Mouse (Mus musculus): ENCODE data around the gene Nudt4. TPM values are rescaled to one million over a fixed set of nuclear protein-coding genes. Genes with fewer than 3 reads are reported as not detected.

The Nudt4 gene
- polyA plus RNA-seq, 1 experiment = 41.2 TPM

DNA sequence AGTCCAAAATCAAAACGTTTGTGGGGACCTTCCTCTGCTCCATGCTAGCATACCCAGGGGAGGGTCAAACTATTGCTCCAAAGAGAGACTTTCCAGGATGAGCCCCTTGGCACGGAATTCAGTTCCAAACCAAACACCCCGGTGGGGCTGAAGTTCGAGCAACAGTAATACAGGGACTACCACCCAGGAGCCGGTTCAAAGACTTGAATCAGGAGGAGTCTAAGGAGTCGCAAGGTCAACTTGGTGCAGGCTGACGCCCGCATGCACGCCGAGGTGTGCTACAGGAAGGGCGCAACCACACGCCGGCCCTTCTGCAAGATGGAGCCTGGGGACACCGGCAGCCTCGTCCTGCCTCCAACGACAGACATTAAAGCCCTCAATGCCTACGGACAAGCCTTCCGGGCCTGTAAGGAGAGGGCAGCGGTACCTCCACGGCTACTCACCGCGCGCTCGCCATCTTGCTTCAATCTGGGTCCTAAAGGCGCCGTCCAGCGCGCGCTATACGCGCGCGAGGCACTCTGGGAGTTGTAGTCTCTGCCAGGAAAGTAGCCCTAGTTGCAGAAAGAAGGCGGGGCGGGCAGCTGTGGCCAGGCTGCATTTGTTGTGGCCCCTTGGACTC, 62.4 kb downstream of the Nudt4 start, which contains the start of gene Mrpl42:
TSS of gene Mrpl42 (minus strand) at position 478 of the 619 bp plus-strand sequence.
- Histone ChIP-seq H3K79me3 (ENCODE audit: low read depth) (peaks cover 13% of the 10 kb centered on the region), H3K27me3 (ENCODE audit: control insufficient read depth, insufficient read depth, insufficient read length) (no peaks in the 10 kb centered on the region), H3ac (ENCODE audit: control insufficient read depth, insufficient read length, low read depth) (peak within 1 kb of the TSS; percentile 79), H3K79me2 (ENCODE audit: control insufficient read depth, insufficient read depth) (peaks cover 35% of the 10 kb centered on the region), H3K36me3 (ENCODE audit: control insufficient read depth, insufficient read depth) (peaks cover 18% of the 10 kb centered on the region), H3K4me3 (ENCODE audit: insufficient read depth, poor library complexity, severe bottlenecking) (peak within 1 kb of the TSS; percentile 88)
- TF ChIP-seq MYOD1 (IDR thresholded peaks at IDR 0.05; ENCODE audit: control insufficient read depth, insufficient read length, low read depth) (no peak), CTCF (IDR thresholded peaks at IDR 0.05; ENCODE audit: control insufficient read depth, insufficient read depth, insufficient read length) (no peak), MAX (IDR thresholded peaks at IDR 0.05) (no peak), MYOG (IDR thresholded peaks at IDR 0.05; ENCODE audit: control insufficient read depth, extremely low read depth, insufficient read length) (no peak), USF1 (IDR thresholded peaks at IDR 0.05; ENCODE audit: low read depth) (no peak), FOSL1 (IDR thresholded peaks at IDR 0.05; ENCODE audit: insufficient read depth, low read length, poor library complexity, severe bottlenecking) (no peak), CEBPB (IDR thresholded peaks at IDR 0.05; ENCODE audit: low read depth) (no peak)

DNA sequence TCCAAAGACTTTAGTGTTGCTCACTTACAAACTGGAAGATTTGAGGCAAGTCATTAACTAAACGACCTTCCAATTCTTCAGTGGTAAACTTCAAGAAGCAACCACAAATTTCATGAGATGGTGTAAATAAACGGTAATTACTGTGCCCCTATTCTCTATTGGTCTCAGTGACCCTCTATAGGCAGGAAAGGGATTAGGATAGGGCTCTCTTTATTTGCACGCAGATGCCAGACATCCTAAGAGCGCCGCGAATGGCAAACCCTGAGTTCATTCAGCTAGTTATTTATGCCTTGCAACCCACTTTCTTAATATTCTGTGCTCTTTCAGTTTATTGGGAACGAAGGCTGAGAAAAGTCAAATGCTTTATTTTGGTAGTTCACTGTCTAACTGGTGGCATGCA, 62.9 kb downstream of the Nudt4 start:
- peak overlapping the region; percentile 79 for H3ac ChIP-seq (ENCODE audit: control insufficient read depth, insufficient read length, low read depth)
- peaks cover 24% of the 10 kb centered on the region for H3K36me3 ChIP-seq (ENCODE audit: control insufficient read depth, insufficient read depth)
- H3K4me3 ChIP-seq (ENCODE audit: insufficient read depth, poor library complexity, severe bottlenecking) = peak overlapping the region; percentile 88
- H3K27me3 ChIP-seq (ENCODE audit: control insufficient read depth, insufficient read depth, insufficient read length) = no peaks in the 10 kb centered on the region
- TF ChIP-seq CTCF (IDR thresholded peaks at IDR 0.05; ENCODE audit: control insufficient read depth, insufficient read depth, insufficient read length) (no peak), MYOG (IDR thresholded peaks at IDR 0.05; ENCODE audit: control insufficient read depth, extremely low read depth, insufficient read length) (no peak), FOSL1 (IDR thresholded peaks at IDR 0.05; ENCODE audit: insufficient read depth, low read length, poor library complexity, severe bottlenecking) (no peak), USF1 (IDR thresholded peaks at IDR 0.05; ENCODE audit: low read depth) (no peak), MYOD1 (IDR thresholded peaks at IDR 0.05; ENCODE audit: control insufficient read depth, insufficient read length, low read depth) (no peak), MAX (IDR thresholded peaks at IDR 0.05) (no peak), CEBPB (IDR thresholded peaks at IDR 0.05; ENCODE audit: low read depth) (no peak)
- peaks cover 36% of the 10 kb centered on the region for H3K79me2 ChIP-seq (ENCODE audit: control insufficient read depth, insufficient read depth)
- H3K79me3 ChIP-seq (ENCODE audit: low read depth) = peaks cover 13% of the 10 kb centered on the region

Small RNA genes lying within 50 kb of the gene (microRNA-seq; reads per million reads assigned to microRNA genes)
- gene Mir3058 (ENCODE audit: borderline microRNAs expressed) = 16.7 reads per million, percentile 63 among the genes with 10 or more reads in this experiment

Other genes with a start within 250 kb of the Nudt4 start
- 4.5 TPM for gene Cradd, start 240.0 kb downstream of the Nudt4 start, polyA plus RNA-seq (2012; fragmentation: generic; extraction: Trizol)
- gene Socs2, start 147.0 kb downstream of the Nudt4 start, polyA plus RNA-seq (2012; fragmentation: generic; extraction: Trizol) = 21.6 TPM
- 163 TPM for gene Mrpl42, start 62.2 kb downstream of the Nudt4 start, polyA plus RNA-seq (2012; fragmentation: generic; extraction: Trizol)
- gene Ube2n, start 49.0 kb downstream of the Nudt4 start, polyA plus RNA-seq (2012; fragmentation: generic; extraction: Trizol) = 168 TPM
- gene Anapc15-ps, start 109.3 kb upstream of the Nudt4 start, polyA plus RNA-seq (2012; fragmentation: generic; extraction: Trizol) = 0.16 TPM

Measured in C2C12 (cell line).